Comparison of ENCODE assay signal across 13 mouse cellular contexts in the genomic region with DNA sequence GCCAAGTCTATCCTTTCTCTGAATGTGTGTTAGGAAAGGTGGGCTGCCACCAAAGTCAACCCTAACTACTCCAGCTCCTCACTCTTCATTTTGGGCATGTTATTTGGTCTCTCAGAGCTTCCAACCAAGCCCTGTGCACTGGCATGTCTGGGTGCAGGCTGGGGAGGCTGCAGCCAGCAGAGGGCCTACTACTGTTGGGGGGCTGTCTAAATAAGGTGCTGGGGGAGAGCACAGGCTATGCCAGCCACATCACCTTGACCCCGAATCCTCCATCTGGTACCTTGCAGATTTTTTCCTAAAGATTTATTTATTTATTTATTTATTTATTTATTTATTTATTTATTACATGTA. TPM values are rescaled to one million over a fixed set of nuclear protein-coding genes. Genes with fewer than 3 reads are reported as not detected.
DNase-seq lines count a peak whose midpoint lies in the region; ATAC-seq and TF ChIP-seq lines count a peak whose summit lies in the region.
"Had no signal": no experiment of that assay in that cellular context is flagged by ENCODE, and none has a peak within 500 bp of the region (broad histone marks: within the 10 kb centered on the region; RNA-seq: fewer than 3 reads in every experiment).

No protein-coding gene starts in this region.

- no peak for ATAC-seq in embryonic facial prominence, embryonic 13.5 days (ENCODE audit: insufficient number of reproducible peaks, insufficient read depth, low FRiP score, low TSS enrichment, low read depth)
- no peak for ATAC-seq in liver, embryonic 11.5 days (replicated peaks; ENCODE audit: low FRiP score)
- ATAC-seq in liver, postnatal 0 days, result no peak

- 0 out of 2 replicates have a peak overlapping the region, but pooled peaks have one; percentile 12 for H3K27ac ChIP-seq in embryonic facial prominence, embryonic 13.5 days
- no peak overlapping the region for H3K27ac ChIP-seq in embryonic facial prominence, embryonic 10.5 days (replicated peaks)
- H3K27ac ChIP-seq in liver, embryonic 11.5 days (ENCODE audit: low read depth, low read length), result 0 out of 2 replicates have a peak overlapping the region, but pooled peaks have one; percentile 49
- no peak overlapping the region for H3K27ac ChIP-seq in MEL (ENCODE audit: control insufficient read depth, low read depth, low read length)
- H3K27ac ChIP-seq in liver, postnatal 0 days (ENCODE audit: low read depth), result peak overlapping the region; percentile 64
- H3K27ac ChIP-seq: hindbrain, embryonic 13.5 days had no signal

- DNase-seq in embryonic facial prominence, embryonic 10.5 days (ENCODE audit: low spot score), result no peak
- DNase-seq in liver, embryonic 11.5 days (ENCODE audit: low spot score), result no peak
- DNase-seq in liver, result no peak
- no peak for DNase-seq in MEL (ENCODE audit: low read depth, low spot score)
- DNase-seq in liver, postnatal 0 days, result no peak
- no peak for DNase-seq in kidney, adult 11 months
- no peak for DNase-seq in left cerebral cortex, postnatal 10 days (ENCODE audit: extremely low spot score in 1 of 2, low spot score in 2 of 2)
- DNase-seq: cerebellum, adult 18-20 months; left cerebral cortex, postnatal 4 days; right cerebral cortex, postnatal 25 days had no signal

- TF ChIP-seq CTCF in MEL (IDR thresholded peaks at IDR 0.05 in 2 of 3, conservative IDR thresholded peaks at IDR 0.05 in 1 of 3; ENCODE audit: control insufficient read depth in 1 of 3, insufficient read depth in 1 of 3, low read depth in 2 of 3, low read length in 3 of 3, poor library complexity in 1 of 3, severe bottlenecking in 1 of 3), result peak in 2 of 3 experiments; percentile 9 to 28; a peak in 3 of 6 replicates
- peak; percentile 42 for TF ChIP-seq CTCF in liver, postnatal 0 days (IDR thresholded peaks at IDR 0.05; ENCODE audit: low read depth)

- H3K36me3 ChIP-seq in embryonic facial prominence, embryonic 13.5 days, result no peaks in the 10 kb centered on the region
- peaks cover 28% of the 10 kb centered on the region for H3K36me3 ChIP-seq in embryonic facial prominence, embryonic 10.5 days (replicated peaks)
- no peaks in the 10 kb centered on the region for H3K36me3 ChIP-seq in liver, embryonic 11.5 days (ENCODE audit: control insufficient read depth, insufficient read depth, low read length)
- peaks cover 0 to 7% of the 10 kb centered on the region in 2 experiments; a peak in 2 of 4 replicates for H3K36me3 ChIP-seq in MEL (ENCODE audit: control insufficient read depth in 1 of 2, insufficient read depth in 2 of 2, low read length in 2 of 2)
- no peaks in the 10 kb centered on the region for H3K36me3 ChIP-seq in liver, postnatal 0 days (replicated peaks; ENCODE audit: insufficient read depth, low read length)
- H3K36me3 ChIP-seq: hindbrain, embryonic 13.5 days had no signal

- no peak overlapping the region for H3K9ac ChIP-seq in embryonic facial prominence, embryonic 13.5 days
- no peak overlapping the region for H3K9ac ChIP-seq in liver, embryonic 11.5 days (ENCODE audit: low read depth, low read length)
- no peak overlapping the region for H3K9ac ChIP-seq in MEL (ENCODE audit: control insufficient read depth, low read depth, low read length, poor library complexity, severe bottlenecking)
- no peak overlapping the region for H3K9ac ChIP-seq in liver, postnatal 0 days (replicated peaks)
- H3K9ac ChIP-seq: hindbrain, embryonic 13.5 days had no signal

- peaks cover 7% of the 10 kb centered on the region; the same call in 1 of the 2 replicates for H3K4me1 ChIP-seq in embryonic facial prominence, embryonic 13.5 days
- H3K4me1 ChIP-seq in embryonic facial prominence, embryonic 10.5 days, result peaks cover 21% of the 10 kb centered on the region
- H3K4me1 ChIP-seq in liver, embryonic 11.5 days (replicated peaks; ENCODE audit: control insufficient read depth, insufficient read depth, low read length), result peaks cover 27% of the 10 kb centered on the region
- peaks cover 9 to 17% of the 10 kb centered on the region in 2 experiments for H3K4me1 ChIP-seq in MEL (ENCODE audit: control insufficient read depth in 1 of 2, insufficient read depth in 2 of 2, low read length in 2 of 2)
- H3K4me1 ChIP-seq in liver, postnatal 0 days (ENCODE audit: insufficient read depth), result peaks cover 25% of the 10 kb centered on the region
- H3K4me1 ChIP-seq: hindbrain, embryonic 13.5 days had no signal

- TF ChIP-seq POLR2A in MEL (IDR thresholded peaks at IDR 0.05; ENCODE audit: control insufficient read depth in 1 of 2, insufficient read depth in 1 of 2, low read depth in 1 of 2, low read length in 2 of 2, poor library complexity in 1 of 2), result no peak

- H3K9me3 ChIP-seq in embryonic facial prominence, embryonic 13.5 days, result no peaks in the 10 kb centered on the region
- no peaks in the 10 kb centered on the region for H3K9me3 ChIP-seq in embryonic facial prominence, embryonic 10.5 days
- H3K9me3 ChIP-seq in liver, embryonic 11.5 days (ENCODE audit: control insufficient read depth, low read length), result no peaks in the 10 kb centered on the region
- no peaks in the 10 kb centered on the region for H3K9me3 ChIP-seq in MEL (replicated peaks; ENCODE audit: insufficient read depth, low read length)
- no peaks in the 10 kb centered on the region for H3K9me3 ChIP-seq in liver, postnatal 0 days (ENCODE audit: low read length)
- H3K9me3 ChIP-seq: hindbrain, embryonic 13.5 days had no signal

- intact Hi-C loops in left cerebral cortex, postnatal 10 days (cut with DNase I), result no loop called here

- H3K4me2 ChIP-seq in embryonic facial prominence, embryonic 13.5 days, result no peak overlapping the region
- no peak overlapping the region for H3K4me2 ChIP-seq in liver, embryonic 11.5 days
- no peak overlapping the region for H3K4me2 ChIP-seq in liver, postnatal 0 days (ENCODE audit: low read depth, low read length)
- H3K4me2 ChIP-seq: hindbrain, embryonic 13.5 days had no signal

- no peak overlapping the region for H3K4me3 ChIP-seq in embryonic facial prominence, embryonic 13.5 days
- no peak overlapping the region for H3K4me3 ChIP-seq in embryonic facial prominence, embryonic 10.5 days
- H3K4me3 ChIP-seq in liver, embryonic 11.5 days (ENCODE audit: low read depth, low read length), result no peak overlapping the region
- no peak overlapping the region for H3K4me3 ChIP-seq in MEL (ENCODE audit: control insufficient read depth in 1 of 2, insufficient read depth in 1 of 2, low read depth in 2 of 2, low read length in 2 of 2)
- H3K4me3 ChIP-seq in liver, postnatal 0 days (ENCODE audit: low read depth, low read length), result no peak overlapping the region
- H3K4me3 ChIP-seq: erythroblast, embryonic 14.5 days; hindbrain, embryonic 13.5 days had no signal

- H3K79me2 ChIP-seq in MEL (ENCODE audit: control insufficient read depth, insufficient read depth, low read length, poor library complexity), result no peaks in the 10 kb centered on the region

- TF ChIP-seq EP300 in MEL (IDR thresholded peaks at IDR 0.05; ENCODE audit: low read depth in 1 of 2, low read length in 2 of 2), result no peak
- TF ChIP-seq EP300 in liver, postnatal 0 days (IDR thresholded peaks at IDR 0.05; ENCODE audit: low read depth), result no peak

- TF ChIP-seq RAD21 in MEL (IDR thresholded peaks at IDR 0.05; ENCODE audit: low read depth, low read length), result no peak

- no peaks in the 10 kb centered on the region for H3K27me3 ChIP-seq in embryonic facial prominence, embryonic 13.5 days
- no peaks in the 10 kb centered on the region for H3K27me3 ChIP-seq in embryonic facial prominence, embryonic 10.5 days (replicated peaks; ENCODE audit: low read depth, poor library complexity, severe bottlenecking)
- no peaks in the 10 kb centered on the region for H3K27me3 ChIP-seq in liver, embryonic 11.5 days (replicated peaks; ENCODE audit: control insufficient read depth, insufficient read depth, low read length)
- H3K27me3 ChIP-seq in MEL (ENCODE audit: control insufficient read depth in 1 of 2, insufficient read depth in 2 of 2, low read length in 2 of 2), result no peaks in the 10 kb centered on the region
- H3K27me3 ChIP-seq in liver, postnatal 0 days (ENCODE audit: insufficient read depth, low read length), result no peaks in the 10 kb centered on the region
- H3K27me3 ChIP-seq: hindbrain, embryonic 13.5 days had no signal

- 100% methylated on average over 1 of the region's 1 CpGs for WGBS in embryonic facial prominence, embryonic 13.5 days
- 89% methylated on average over 1 of the region's 1 CpGs for WGBS in embryonic facial prominence, embryonic 10.5 days
- 88% methylated on average over 1 of the region's 1 CpGs for WGBS in liver, embryonic 11.5 days
- 78% methylated on average over 1 of the region's 1 CpGs for WGBS in liver, postnatal 0 days (ENCODE audit: insufficient replicate concordance)

RNA-seq across cellular contexts. Expression of a gene that starts 8.1 kb away (rescaled TPM):
- polyA plus RNA-seq in embryonic facial prominence, embryonic 13.5 days (2015; fragmentation: Nextera tagmentation; extraction: Ambion mirVana), result 40.1 and 41.3 TPM in 2 replicates
- polyA plus RNA-seq in embryonic facial prominence, embryonic 10.5 days (2016; fragmentation: Nextera tagmentation; extraction: Ambion mirVana), result 62.8 and 64.3 TPM in 2 replicates
- 81.4 and 87.1 TPM in 2 replicates for polyA plus RNA-seq in liver, embryonic 11.5 days (2014; fragmentation: Nextera tagmentation; extraction: Ambion mirVana)
- total RNA-seq in MEL (2012; rRNA removed), result 41.9 and 43.9 TPM in 2 replicates
- polyA plus RNA-seq in MEL (2012; ENCODE audit: insufficient read depth in 1 of 2, insufficient read length in 2 of 2, low read depth in 1 of 2, low replicate concordance in 2 of 2, missing spikeins in 1 of 2), result 10 to 100 TPM in 1 of 2 experiments, not detected in 1; 76.5 TPM
- polyA plus RNA-seq in liver, postnatal 0 days (2015; fragmentation: Nextera tagmentation; extraction: Ambion mirVana), result 10.9 and 12.9 TPM in 2 replicates
- 10 to 100 TPM; 19.1 to 19.2 TPM for total RNA-seq in left cerebral cortex, postnatal 10 days (2021)

RNA-seq across cellular contexts. Expression of a gene that starts 39.4 kb away (rescaled TPM):
- polyA plus RNA-seq in embryonic facial prominence, embryonic 13.5 days (2015; fragmentation: Nextera tagmentation; extraction: Ambion mirVana), result 39.2 and 41.8 TPM in 2 replicates
- 43.9 and 46.9 TPM in 2 replicates for polyA plus RNA-seq in embryonic facial prominence, embryonic 10.5 days (2016; fragmentation: Nextera tagmentation; extraction: Ambion mirVana)
- 38.6 and 39.3 TPM in 2 replicates for polyA plus RNA-seq in liver, embryonic 11.5 days (2014; fragmentation: Nextera tagmentation; extraction: Ambion mirVana)
- 32.6 and 35.9 TPM in 2 replicates for total RNA-seq in MEL (2012; rRNA removed)
- polyA plus RNA-seq in MEL (2012; ENCODE audit: insufficient read depth in 1 of 2, insufficient read length in 2 of 2, low read depth in 1 of 2, low replicate concordance in 2 of 2, missing spikeins in 1 of 2), result 10 to 100 TPM in 1 of 2 experiments, not detected in 1; 28.8 TPM
- polyA plus RNA-seq in liver, postnatal 0 days (2015; fragmentation: Nextera tagmentation; extraction: Ambion mirVana), result 20.0 and 20.5 TPM in 2 replicates
- total RNA-seq in left cerebral cortex, postnatal 10 days (2021), result 10 to 100 TPM; 33.8 to 38.3 TPM

RNA-seq across cellular contexts. Expression of a gene that starts 39.6 kb away (rescaled TPM):
- polyA plus RNA-seq in embryonic facial prominence, embryonic 13.5 days (2015; fragmentation: Nextera tagmentation; extraction: Ambion mirVana), result 38.1 and 44.5 TPM in 2 replicates
- 34.1 and 35.6 TPM in 2 replicates for polyA plus RNA-seq in embryonic facial prominence, embryonic 10.5 days (2016; fragmentation: Nextera tagmentation; extraction: Ambion mirVana)
- polyA plus RNA-seq in liver, embryonic 11.5 days (2014; fragmentation: Nextera tagmentation; extraction: Ambion mirVana), result 144 and 150 TPM in 2 replicates
- 61.3 and 80.0 TPM in 2 replicates for total RNA-seq in MEL (2012; rRNA removed)
- 10 to 100 TPM in 1 of 2 experiments, not detected in 1; 66.5 TPM for polyA plus RNA-seq in MEL (2012; ENCODE audit: insufficient read depth in 1 of 2, insufficient read length in 2 of 2, low read depth in 1 of 2, low replicate concordance in 2 of 2, missing spikeins in 1 of 2)
- 168 and 183 TPM in 2 replicates for polyA plus RNA-seq in liver, postnatal 0 days (2015; fragmentation: Nextera tagmentation; extraction: Ambion mirVana)
- 1 to 10 TPM; 2.6 to 2.9 TPM for total RNA-seq in left cerebral cortex, postnatal 10 days (2021)

Comparison
In these comparisons a context has a peak if more than half of its experiments do, and no peak if none do; other contexts are left out.
1. H3K27ac ChIP-seq: peak in embryonic facial prominence, embryonic 13.5 days (single experiment), liver, embryonic 11.5 days (single experiment) and liver, postnatal 0 days (single experiment); none in embryonic facial prominence, embryonic 10.5 days (single experiment) and MEL (single experiment).